Mouse (Mus musculus): ENCODE measurements around the gene Usp19. TPM values are rescaled to one million over a fixed set of nuclear protein-coding genes. Genes with fewer than 3 reads are reported as not detected.

The Usp19 gene
- polyA plus RNA-seq (2015; fragmentation: Nextera tagmentation; extraction: Ambion mirVana): 49.5 and 52.4 TPM in 2 replicates

DNA sequence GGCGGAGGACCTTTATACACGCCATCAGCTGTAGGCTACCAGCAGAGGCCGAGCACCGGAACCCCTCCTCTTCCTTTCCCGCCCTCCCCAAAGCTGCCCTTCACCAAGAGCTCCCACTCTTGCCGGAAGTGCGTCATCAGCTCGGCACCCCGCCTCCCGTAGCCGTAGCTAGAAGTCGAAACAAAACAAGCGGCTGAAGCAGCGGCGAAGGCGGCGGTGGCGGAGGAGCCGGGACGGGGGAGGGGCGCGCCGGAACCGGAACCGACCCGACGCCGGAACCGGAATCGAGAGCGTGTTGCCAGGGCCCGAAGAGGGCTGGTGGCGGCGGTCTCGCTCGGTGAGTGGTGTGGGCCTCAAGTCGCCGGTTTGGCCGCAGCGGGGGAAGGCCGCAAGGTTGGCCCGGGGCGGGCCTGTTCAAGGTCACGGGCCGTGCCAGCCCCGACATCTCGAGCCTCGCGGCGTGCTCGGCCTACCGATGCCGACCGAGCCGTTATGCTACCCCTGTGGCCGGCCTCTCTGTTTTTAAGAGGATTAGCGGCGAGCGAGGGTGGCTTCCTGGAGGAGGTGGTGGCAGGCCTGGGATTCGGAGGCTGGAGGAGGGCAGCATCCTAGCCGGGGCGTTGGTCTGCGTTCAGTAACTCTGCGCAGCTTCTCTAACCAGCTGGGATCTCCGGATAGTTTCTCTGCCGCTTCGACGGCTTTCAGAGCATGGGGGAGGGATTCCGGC is at the start of gene Usp19:
TSS of gene Usp19 (plus strand) at position 44 of the 727 bp plus-strand sequence.
- H3K4me3 ChIP-seq (replicated peaks): peak within 1 kb of the TSS; percentile 97
- H3K9me3 ChIP-seq: no peaks in the 10 kb centered on the region
- WGBS: under 1% methylated on average over 69 of the region's 69 CpGs
- no peaks in the 10 kb centered on the region for H3K27me3 ChIP-seq (replicated peaks)
- peak within 1 kb of the TSS; percentile 68 for H3K4me2 ChIP-seq (replicated peaks)
- ATAC-seq: peak; percentile 97
- peaks cover 61% of the 10 kb centered on the region for H3K36me3 ChIP-seq
- H3K27ac ChIP-seq: peak within 1 kb of the TSS; percentile 97
- peaks cover 16% of the 10 kb centered on the region for H3K4me1 ChIP-seq (replicated peaks)
- peak within 1 kb of the TSS; percentile 94 for H3K9ac ChIP-seq

DNA sequence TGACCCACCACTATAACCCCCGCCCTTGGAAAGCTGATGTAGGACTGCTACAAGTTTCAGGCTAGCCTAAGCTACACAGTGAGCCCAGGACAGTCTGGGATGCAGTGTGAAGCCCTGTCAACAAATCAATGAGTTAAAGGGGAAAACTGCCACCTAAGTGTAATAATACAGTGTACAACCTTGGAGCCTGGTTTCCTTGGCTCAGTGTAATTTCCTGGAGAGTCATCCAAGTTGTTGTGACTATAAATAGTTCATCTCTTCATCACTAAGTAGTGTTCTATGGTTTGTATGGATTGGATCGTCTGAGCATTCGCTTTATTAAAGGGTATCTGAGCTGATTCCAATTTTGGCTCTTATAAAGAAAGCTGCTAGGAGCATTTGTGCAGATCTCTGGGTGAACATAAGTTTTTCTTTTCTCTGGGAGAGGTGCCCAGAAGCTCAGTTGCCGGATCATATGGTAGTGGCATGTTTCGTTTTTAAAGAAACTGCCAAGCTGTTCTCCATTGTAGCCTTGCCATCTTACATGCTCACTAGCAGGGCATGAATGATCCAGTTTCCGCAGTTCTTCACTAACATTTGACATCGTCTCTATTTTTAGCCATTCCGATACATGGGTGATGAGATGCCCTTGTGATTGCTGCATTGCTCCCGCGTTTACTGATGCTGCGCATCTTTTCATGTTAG is 49.0 kb upstream of the Usp19 start:
- no peak overlapping the region for H3K4me3 ChIP-seq (replicated peaks)
- no peaks in the 10 kb centered on the region for H3K36me3 ChIP-seq
- no peak overlapping the region for H3K27ac ChIP-seq
- no peaks in the 10 kb centered on the region for H3K27me3 ChIP-seq (replicated peaks)
- H3K9me3 ChIP-seq: no peaks in the 10 kb centered on the region
- no peak overlapping the region for H3K9ac ChIP-seq
- no peak for ATAC-seq
- H3K4me1 ChIP-seq (replicated peaks): no peaks in the 10 kb centered on the region
- WGBS: 82% methylated on average over 11 of the region's 11 CpGs
- no peak overlapping the region for H3K4me2 ChIP-seq (replicated peaks)

DNA sequence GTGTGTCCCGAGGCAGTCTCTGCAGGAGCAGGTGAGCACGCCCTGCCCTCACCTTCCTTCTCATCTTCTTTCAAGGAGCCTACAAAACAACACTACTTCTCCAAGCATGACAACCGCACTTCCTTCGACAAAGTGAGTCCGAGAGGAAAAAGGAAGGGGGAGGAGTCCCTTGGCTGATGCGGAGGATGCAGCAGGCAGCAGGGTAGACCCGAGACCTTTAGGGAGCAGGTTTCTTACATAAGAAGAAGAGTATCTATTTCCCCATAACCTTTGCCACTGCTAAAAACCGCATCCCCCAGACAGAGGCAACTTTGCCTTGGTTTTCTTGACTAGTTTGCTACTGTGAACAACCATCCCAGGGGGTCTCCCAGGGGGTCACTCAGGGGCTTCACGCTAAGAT is 45.3 kb upstream of the Usp19 start:
- Histone ChIP-seq H3K4me3 (replicated peaks) (no peak overlapping the region), H3K36me3 (no peaks in the 10 kb centered on the region; the same call in 1 of the 2 replicates), H3K9ac (no peak overlapping the region), H3K9me3 (no peaks in the 10 kb centered on the region), H3K4me1 (replicated peaks) (peaks cover 10% of the 10 kb centered on the region), H3K27ac (no peak overlapping the region), H3K4me2 (replicated peaks) (no peak overlapping the region), H3K27me3 (replicated peaks) (no peaks in the 10 kb centered on the region; the same call in 1 of the 2 replicates)
- ATAC-seq: no peak
- 60% methylated on average over 9 of the region's 9 CpGs for WGBS

DNA sequence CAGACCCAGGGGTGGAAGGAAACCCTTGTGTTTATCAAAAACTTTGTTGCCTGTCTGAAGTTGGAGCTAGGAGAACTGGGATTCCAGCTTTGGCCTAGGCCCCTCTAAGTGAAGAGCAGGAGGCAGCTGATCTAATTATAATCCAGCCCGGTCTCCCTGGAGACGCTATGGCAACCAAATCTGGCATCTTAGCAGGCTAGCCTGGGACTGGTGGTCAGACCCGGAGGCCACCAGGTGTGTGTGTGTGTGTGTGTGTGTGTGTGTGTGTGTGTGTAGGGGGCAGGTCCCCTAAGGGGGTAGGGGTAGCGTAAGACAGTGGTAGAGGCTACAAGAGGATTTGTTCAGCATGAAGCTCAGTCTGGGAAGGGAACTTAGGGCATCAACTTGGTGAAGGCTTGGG is 40.5 kb upstream of the Usp19 start:
- peak; percentile 12; the same call in 1 of the 2 replicates for ATAC-seq
- no peaks in the 10 kb centered on the region; the same call in 1 of the 2 replicates for H3K27me3 ChIP-seq (replicated peaks)
- H3K9ac ChIP-seq: no peak overlapping the region
- H3K9me3 ChIP-seq: no peaks in the 10 kb centered on the region
- H3K4me3 ChIP-seq (replicated peaks): 0 out of 2 replicates have a peak overlapping the region, but pooled peaks have one; percentile 60
- peaks cover 40% of the 10 kb centered on the region for H3K4me1 ChIP-seq (replicated peaks)
- H3K27ac ChIP-seq: peak overlapping the region; percentile 70
- WGBS: 55% methylated on average over 4 of the region's 4 CpGs
- H3K4me2 ChIP-seq (replicated peaks): peak overlapping the region; percentile 96
- no peaks in the 10 kb centered on the region; the same call in 1 of the 2 replicates for H3K36me3 ChIP-seq

DNA sequence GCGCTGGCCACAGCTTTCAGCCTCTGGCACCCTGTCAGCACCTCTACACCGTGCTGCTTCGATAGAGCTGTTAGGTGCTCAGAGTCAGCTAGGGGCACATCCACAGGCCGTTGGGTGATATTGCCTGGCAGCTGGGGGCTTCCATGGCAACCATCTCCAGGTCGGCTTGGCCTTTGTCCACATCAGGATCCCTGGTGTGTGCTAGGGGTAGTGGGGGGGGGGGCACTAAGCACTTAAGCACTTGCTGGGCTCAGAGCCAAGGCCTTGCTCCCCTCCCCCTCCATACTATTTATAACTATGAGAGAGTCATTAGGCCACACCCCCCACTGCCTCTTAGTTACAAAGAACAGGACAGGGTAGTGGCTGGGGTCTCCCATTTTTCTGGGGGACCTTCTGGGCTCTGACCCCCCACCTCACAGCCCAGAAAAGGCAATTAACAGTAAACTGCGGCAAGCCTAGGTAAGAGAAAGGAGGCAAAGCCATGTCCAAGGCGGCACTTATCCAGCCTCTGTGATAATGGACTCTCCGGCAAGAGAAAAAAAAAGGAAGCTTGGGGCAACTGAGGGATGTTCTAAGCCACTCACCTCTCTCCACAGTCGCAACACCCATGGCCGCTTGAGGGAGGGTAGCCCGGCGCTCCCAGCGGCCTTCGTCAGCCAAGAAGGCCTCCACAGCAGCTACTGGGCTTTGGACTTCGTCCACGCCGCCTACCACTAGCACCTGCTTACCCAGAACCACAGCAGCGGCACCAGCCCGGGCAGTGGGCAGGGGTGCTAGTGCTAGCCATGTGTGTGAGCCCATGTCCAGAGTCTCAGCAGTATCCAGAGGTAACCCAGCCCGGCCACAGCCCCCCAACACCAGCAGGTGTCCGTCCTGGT is 39.9 kb upstream of the Usp19 start:
- Histone ChIP-seq H3K27me3 (replicated peaks) (no peaks in the 10 kb centered on the region; the same call in 1 of the 2 replicates), H3K9me3 (no peaks in the 10 kb centered on the region), H3K4me2 (replicated peaks) (peak overlapping the region; percentile 96), H3K9ac (peak overlapping the region; percentile 75), H3K36me3 (no peaks in the 10 kb centered on the region; the same call in 1 of the 2 replicates), H3K27ac (peak overlapping the region; percentile 70), H3K4me1 (replicated peaks) (peaks cover 40% of the 10 kb centered on the region), H3K4me3 (replicated peaks) (peak overlapping the region; percentile 60)
- peak; percentile 51 for ATAC-seq
- WGBS: 59% methylated on average over 21 of the region's 21 CpGs

DNA sequence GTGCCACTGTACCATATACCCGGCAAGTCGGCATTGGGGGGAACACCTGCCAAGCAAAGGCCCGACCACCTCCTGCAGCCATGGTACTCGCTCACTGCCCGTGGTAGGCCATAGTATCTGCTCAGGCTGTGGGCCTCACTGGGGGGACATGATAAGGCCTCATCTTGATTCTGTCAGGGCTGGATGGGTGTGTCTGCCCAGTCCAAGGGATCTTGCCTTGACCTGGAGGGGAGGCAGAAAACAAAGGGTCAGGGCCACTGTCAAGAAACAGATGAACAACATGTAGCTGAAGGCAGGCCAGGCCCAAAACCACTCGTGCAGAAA is 39.3 kb upstream of the Usp19 start:
- Histone ChIP-seq H3K4me1 (replicated peaks) (peaks cover 40% of the 10 kb centered on the region), H3K36me3 (no peaks in the 10 kb centered on the region; the same call in 1 of the 2 replicates), H3K4me3 (replicated peaks) (peak overlapping the region; percentile 60), H3K4me2 (replicated peaks) (peak overlapping the region; percentile 96), H3K27me3 (replicated peaks) (no peaks in the 10 kb centered on the region; the same call in 1 of the 2 replicates), H3K27ac (peak overlapping the region; percentile 70; the same call in 1 of the 2 replicates), H3K9me3 (no peaks in the 10 kb centered on the region), H3K9ac (peak overlapping the region; percentile 75)
- no peak for ATAC-seq
- 78% methylated on average over 6 of the region's 6 CpGs for WGBS

DNA sequence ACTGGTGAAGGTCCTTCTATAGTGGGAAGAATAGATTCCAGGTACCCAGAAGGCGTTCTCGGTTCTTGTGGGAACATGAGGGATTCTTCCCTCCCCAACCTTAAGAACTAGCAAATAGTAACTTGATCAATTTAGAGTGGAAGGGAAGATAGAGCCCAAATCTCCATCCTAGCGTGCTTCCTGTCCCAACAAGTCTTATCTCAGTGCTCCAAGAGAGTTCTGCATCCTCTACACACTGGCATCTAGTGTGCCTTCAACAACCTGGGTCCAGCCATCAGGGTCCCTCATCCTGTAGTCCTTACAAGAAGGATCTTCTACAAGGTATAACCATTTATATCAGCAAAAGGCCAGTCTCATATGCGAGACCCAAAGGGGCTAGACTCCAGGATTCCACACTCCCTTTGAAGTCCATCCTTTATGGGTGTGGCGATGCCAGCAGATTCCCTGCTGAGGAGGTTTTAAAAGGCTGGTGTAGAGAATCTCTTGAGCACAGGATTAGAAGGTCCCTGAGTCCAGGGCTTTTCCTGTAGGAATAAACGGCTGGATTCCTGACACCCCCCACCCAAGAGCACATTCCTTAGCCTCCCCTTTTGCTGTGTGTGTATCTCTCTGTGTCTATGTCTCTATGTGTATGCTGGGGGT is 38.8 kb upstream of the Usp19 start:
- H3K36me3 ChIP-seq: no peaks in the 10 kb centered on the region; the same call in 1 of the 2 replicates
- peak; percentile 9; the same call in 1 of the 2 replicates for ATAC-seq
- peak overlapping the region; percentile 96 for H3K4me2 ChIP-seq (replicated peaks)
- H3K27me3 ChIP-seq (replicated peaks): no peaks in the 10 kb centered on the region; the same call in 1 of the 2 replicates
- peak overlapping the region; percentile 75 for H3K9ac ChIP-seq
- H3K27ac ChIP-seq: peak overlapping the region; percentile 87
- H3K4me1 ChIP-seq (replicated peaks): peaks cover 40% of the 10 kb centered on the region
- no peaks in the 10 kb centered on the region for H3K9me3 ChIP-seq
- peak overlapping the region; percentile 60 for H3K4me3 ChIP-seq (replicated peaks)
- 47% methylated on average over 6 of the region's 6 CpGs for WGBS

DNA sequence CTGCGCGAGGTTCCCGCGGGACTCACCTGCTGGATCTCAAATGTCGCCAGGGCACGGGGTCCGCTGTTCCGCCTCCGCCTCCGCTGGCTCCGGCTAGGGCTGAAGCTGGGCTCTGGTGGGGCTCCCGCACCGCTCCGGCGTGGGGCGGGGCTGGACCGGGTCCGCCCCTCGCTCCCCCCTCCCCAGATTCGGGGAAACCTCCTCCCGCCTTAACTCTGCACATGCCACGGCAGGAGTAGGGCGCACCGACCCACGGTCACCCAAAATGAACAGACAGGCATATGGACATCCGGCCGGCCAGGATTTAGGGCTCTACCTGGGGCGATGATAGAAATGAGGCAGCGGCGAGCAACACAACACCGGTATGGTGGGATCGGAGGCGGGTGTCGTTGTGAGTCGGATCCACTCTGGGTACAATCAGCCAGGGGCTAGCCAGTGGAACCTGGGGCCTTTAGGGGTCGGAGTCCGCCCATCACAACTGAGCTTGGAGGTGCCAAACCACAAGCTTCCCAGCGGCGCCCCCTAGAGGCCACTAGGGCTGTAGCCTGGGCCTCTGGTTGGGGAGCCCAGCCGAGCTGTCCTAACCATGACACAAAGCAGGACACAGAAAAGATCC is 38.0 kb upstream of the Usp19 start:
- Histone ChIP-seq H3K4me3 (replicated peaks) (peak overlapping the region; percentile 60), H3K4me1 (replicated peaks) (peaks cover 40% of the 10 kb centered on the region), H3K27ac (peak overlapping the region; percentile 87), H3K27me3 (replicated peaks) (no peaks in the 10 kb centered on the region; the same call in 1 of the 2 replicates), H3K36me3 (no peaks in the 10 kb centered on the region; the same call in 1 of the 2 replicates), H3K4me2 (replicated peaks) (peak overlapping the region; percentile 96), H3K9me3 (no peaks in the 10 kb centered on the region), H3K9ac (peak overlapping the region; percentile 75)
- WGBS: under 1% methylated on average over 40 of the region's 40 CpGs
- ATAC-seq: peak; percentile 90

DNA sequence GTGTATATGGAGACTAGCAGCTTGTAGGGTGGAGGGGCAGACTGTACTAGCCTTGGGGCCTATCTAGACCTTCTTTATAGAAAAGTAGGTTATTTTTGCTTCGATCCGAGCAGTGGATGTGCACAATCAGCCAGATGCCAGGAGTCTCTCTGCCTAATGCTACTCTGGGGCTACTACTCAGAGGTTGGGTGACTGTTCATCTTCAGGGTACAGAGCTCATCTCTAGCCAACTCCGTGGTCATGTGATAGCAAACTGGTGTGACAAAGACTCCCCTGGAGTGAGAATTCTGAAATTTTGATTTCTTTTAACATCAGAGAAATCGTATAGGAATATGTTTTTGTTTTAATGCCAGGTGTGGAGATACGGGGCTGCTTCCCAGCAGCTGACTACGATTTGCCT is 37.5 kb upstream of the Usp19 start:
- peak overlapping the region; percentile 75 for H3K9ac ChIP-seq
- peak overlapping the region; percentile 87 for H3K27ac ChIP-seq
- H3K36me3 ChIP-seq: no peaks in the 10 kb centered on the region; the same call in 1 of the 2 replicates
- ATAC-seq: peak; percentile 31
- no peaks in the 10 kb centered on the region; the same call in 1 of the 2 replicates for H3K27me3 ChIP-seq (replicated peaks)
- peaks cover 40% of the 10 kb centered on the region for H3K4me1 ChIP-seq (replicated peaks)
- H3K4me2 ChIP-seq (replicated peaks): peak overlapping the region; percentile 96
- H3K9me3 ChIP-seq: no peaks in the 10 kb centered on the region
- 28% methylated on average over 6 of the region's 6 CpGs for WGBS
- H3K4me3 ChIP-seq (replicated peaks): peak overlapping the region; percentile 60

DNA sequence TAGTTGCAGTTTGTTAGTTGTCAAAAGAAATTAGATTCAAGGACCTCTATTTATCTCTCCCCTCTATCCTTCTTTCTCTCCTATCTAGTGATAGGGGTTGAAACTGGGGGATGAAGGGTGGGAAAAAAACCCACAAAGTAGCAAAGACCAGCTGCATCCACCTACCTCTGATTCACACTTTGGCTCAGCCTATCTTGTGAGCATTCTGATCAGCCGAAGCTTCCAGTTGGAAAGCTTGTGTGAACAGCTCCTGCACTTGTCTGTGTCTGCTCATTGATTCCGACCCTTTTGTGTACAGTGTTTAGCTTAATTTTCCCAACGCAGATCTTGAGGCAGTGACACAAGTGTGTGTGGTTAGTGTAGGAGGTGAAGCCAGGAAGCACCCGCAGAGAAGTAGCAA is 36.9 kb upstream of the Usp19 start:
- Histone ChIP-seq H3K36me3 (no peaks in the 10 kb centered on the region; the same call in 1 of the 2 replicates), H3K4me1 (replicated peaks) (peaks cover 40% of the 10 kb centered on the region), H3K9ac (no peak overlapping the region; the same call in 1 of the 2 replicates), H3K27ac (peak overlapping the region; percentile 87; the same call in 1 of the 2 replicates), H3K4me3 (replicated peaks) (no peak overlapping the region), H3K27me3 (replicated peaks) (no peaks in the 10 kb centered on the region; the same call in 1 of the 2 replicates), H3K9me3 (no peaks in the 10 kb centered on the region), H3K4me2 (replicated peaks) (peak overlapping the region; percentile 96)
- 49% methylated on average over 4 of the region's 4 CpGs for WGBS
- no peak for ATAC-seq

DNA sequence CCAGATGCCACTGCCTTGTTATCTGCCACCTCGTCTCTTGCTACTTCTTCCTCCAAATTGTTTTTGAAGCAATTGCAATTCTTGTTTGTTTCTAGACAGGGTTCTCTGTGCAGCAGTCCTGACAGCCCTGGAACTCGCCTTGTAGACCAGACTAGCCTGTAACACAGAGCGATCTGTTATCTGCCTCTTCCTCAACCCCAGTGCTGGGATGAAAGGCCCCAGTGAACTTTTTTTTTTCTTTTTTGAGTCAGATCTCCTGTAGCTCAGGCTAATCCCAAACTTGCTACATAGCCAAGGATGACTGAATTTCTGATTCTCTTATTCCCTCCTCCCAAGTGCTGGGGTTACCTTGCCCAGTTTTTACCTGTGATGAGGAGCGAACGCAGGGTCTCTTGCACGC is 36.0 kb upstream of the Usp19 start:
- Histone ChIP-seq H3K36me3 (no peaks in the 10 kb centered on the region), H3K4me3 (replicated peaks) (no peak overlapping the region), H3K4me2 (replicated peaks) (no peak overlapping the region), H3K9ac (no peak overlapping the region), H3K9me3 (no peaks in the 10 kb centered on the region), H3K27ac (no peak overlapping the region), H3K27me3 (replicated peaks) (no peaks in the 10 kb centered on the region; the same call in 1 of the 2 replicates), H3K4me1 (replicated peaks) (peaks cover 38% of the 10 kb centered on the region)
- no peak for ATAC-seq
- WGBS: 86% methylated on average over 6 of the region's 6 CpGs
